Mouse (Mus musculus): ENCODE data around the gene Cyp1a1.

The Cyp1a1 gene

GRCm38 (mm10) chr9:57687751-57688150 is at the start of gene Cyp1a1:
Gene Cyp1a1, plus strand, starts transcription at chr9:57687928.
- DNase-seq = no peak

- DNase-seq = peak; percentile 50
Measured at GRCm38 (mm10) chr9:57638651-57639459, 48.9 kb upstream of the Cyp1a1 start.

- DNase-seq = no peak
Measured at GRCm38 (mm10) chr9:57639661-57640328, 47.9 kb upstream of the Cyp1a1 start.

- peak; percentile 91 for DNase-seq
Measured at GRCm38 (mm10) chr9:57640384-57640783, 47.3 kb upstream of the Cyp1a1 start.

- no peak for DNase-seq
Measured at GRCm38 (mm10) chr9:57641022-57641421, 46.7 kb upstream of the Cyp1a1 start.

GRCm38 (mm10) chr9:57641775-57642550 is 45.8 kb upstream of the Cyp1a1 start:
- DNase-seq = peak; percentile 26

GRCm38 (mm10) chr9:57643169-57643855 is 44.4 kb upstream of the Cyp1a1 start:
- no peak for DNase-seq

GRCm38 (mm10) chr9:57643856-57644180 is 43.9 kb upstream of the Cyp1a1 start:
- peak; percentile 71 for DNase-seq

GRCm38 (mm10) chr9:57644442-57644943 is 43.2 kb upstream of the Cyp1a1 start:
- peak; percentile 41 for DNase-seq

- DNase-seq = peak; percentile 94
Measured at GRCm38 (mm10) chr9:57644944-57645893, 42.5 kb upstream of the Cyp1a1 start.

GRCm38 (mm10) chr9:57646551-57647103 is 41.1 kb upstream of the Cyp1a1 start:
- DNase-seq = peak; percentile 35

GRCm38 (mm10) chr9:57647286-57648108 is 40.2 kb upstream of the Cyp1a1 start:
- DNase-seq = peak; percentile 65

- DNase-seq = no peak
Measured at GRCm38 (mm10) chr9:57650130-57650785, 37.5 kb upstream of the Cyp1a1 start.

GRCm38 (mm10) chr9:57650786-57651311 is 36.9 kb upstream of the Cyp1a1 start:
- peak; percentile 81 for DNase-seq

GRCm38 (mm10) chr9:57652351-57652750 is 35.4 kb upstream of the Cyp1a1 start:
- peak; percentile 30 for DNase-seq

GRCm38 (mm10) chr9:57652855-57653254 is 34.9 kb upstream of the Cyp1a1 start:
- DNase-seq = peak; percentile 50

GRCm38 (mm10) chr9:57653283-57653682 is 34.4 kb upstream of the Cyp1a1 start, which contains the start of gene Csk:
Gene Csk, minus strand, starts transcription at chr9:57653631.
- DNase-seq = peak; percentile 30

GRCm38 (mm10) chr9:57654966-57655365 is 32.8 kb upstream of the Cyp1a1 start:
- DNase-seq = no peak

- peak; percentile 98 for DNase-seq
Measured at GRCm38 (mm10) chr9:57655749-57656148, 32.0 kb upstream of the Cyp1a1 start.
